Mouse (Mus musculus): ENCODE results near the gene Hip1r.

GRCm38 (mm10) chr5:123966759-123967158 is 6.7 kb upstream of the Hip1r start:
- no peak for TF ChIP-seq CTCF (IDR thresholded peaks at IDR 0.05; ENCODE audit: low read depth)
- TF ChIP-seq EP300 (IDR thresholded peaks at IDR 0.05; ENCODE audit: low read depth) = no peak
